Mouse (Mus musculus): ENCODE data around the gene Fibcd1. TPM values are rescaled to one million over a fixed set of nuclear protein-coding genes. Genes with fewer than 3 reads are reported as not detected.

Gene Fibcd1
- polyA plus RNA-seq, 2 experiments = 0.28 to 0.34 TPM

- no peak for ATAC-seq (ENCODE audit: low FRiP score, low read depth)
These were observed 30.6 kb upstream of the Fibcd1 start for GRCm38 (mm10) chr2:31876446-31876845.

GRCm38 (mm10) chr2:31874290-31874855, 28.6 kb upstream of the Fibcd1 start:
- no peak for TF ChIP-seq POLR2A (IDR thresholded peaks at IDR 0.05; ENCODE audit: borderline replicate concordance, extremely low read depth, insufficient read depth, insufficient read length)
- ATAC-seq (ENCODE audit: low FRiP score, low read depth) (no peak), DNase-seq (ENCODE audit: low spot score) (no peak)
- no peak overlapping the region for H3K27ac ChIP-seq (replicated peaks; ENCODE audit: low read depth, low read length)
- H3K4me3 ChIP-seq (replicated peaks; ENCODE audit: low read length) = no peak overlapping the region
- no peak overlapping the region for H3K9ac ChIP-seq (ENCODE audit: low read depth, low read length, severe bottlenecking)
- no peak overlapping the region for H3K4me2 ChIP-seq (replicated peaks; ENCODE audit: low read depth, low read length, severe bottlenecking)
- H3K27me3 ChIP-seq (ENCODE audit: control insufficient read depth, insufficient read depth, low read length) = no peaks in the 10 kb centered on the region; the same call in 1 of the 2 replicates
- H3K36me3 ChIP-seq (ENCODE audit: control insufficient read depth, insufficient read depth, low read length) = no peaks in the 10 kb centered on the region
- no peaks in the 10 kb centered on the region for H3K4me1 ChIP-seq (ENCODE audit: control insufficient read depth, insufficient read depth, low read length)
- WGBS = 77% methylated on average over 26 of the region's 26 CpGs
- H3K9me3 ChIP-seq (ENCODE audit: control insufficient read depth, low read length) = no peaks in the 10 kb centered on the region

More at GRCm38 (mm10) chr2:31876446-31876845, 30.6 kb upstream of the Fibcd1 start:
- H3K9ac ChIP-seq (ENCODE audit: low read depth, low read length, severe bottlenecking) = no peak overlapping the region
- 0 out of 2 replicates have a peak, but pooled peaks cover 4% of the 10 kb centered on the region for H3K4me1 ChIP-seq (ENCODE audit: control insufficient read depth, insufficient read depth, low read length)
- 30% methylated on average over 12 of the region's 12 CpGs for WGBS
- TF ChIP-seq POLR2A (IDR thresholded peaks at IDR 0.05; ENCODE audit: borderline replicate concordance, extremely low read depth, insufficient read depth, insufficient read length) = no peak
- no peak overlapping the region for H3K4me2 ChIP-seq (replicated peaks; ENCODE audit: low read depth, low read length, severe bottlenecking)
- H3K4me3 ChIP-seq (replicated peaks; ENCODE audit: low read length) = no peak overlapping the region
- H3K27me3 ChIP-seq (ENCODE audit: control insufficient read depth, insufficient read depth, low read length) = peaks cover 16% of the 10 kb centered on the region
- no peaks in the 10 kb centered on the region for H3K9me3 ChIP-seq (ENCODE audit: control insufficient read depth, low read length)
- no peak for DNase-seq (ENCODE audit: low spot score)
- no peaks in the 10 kb centered on the region for H3K36me3 ChIP-seq (ENCODE audit: control insufficient read depth, insufficient read depth, low read length)
- no peak overlapping the region for H3K27ac ChIP-seq (replicated peaks; ENCODE audit: low read depth, low read length)

- Histone ChIP-seq H3K9ac (ENCODE audit: low read depth, low read length, severe bottlenecking) (no peak overlapping the region), H3K27me3 (ENCODE audit: control insufficient read depth, insufficient read depth, low read length) (no peaks in the 10 kb centered on the region), H3K9me3 (ENCODE audit: control insufficient read depth, low read length) (no peaks in the 10 kb centered on the region), H3K36me3 (ENCODE audit: control insufficient read depth, insufficient read depth, low read length) (no peaks in the 10 kb centered on the region), H3K4me3 (replicated peaks; ENCODE audit: low read length) (no peak overlapping the region), H3K4me2 (replicated peaks; ENCODE audit: low read depth, low read length, severe bottlenecking) (no peak overlapping the region), H3K4me1 (ENCODE audit: control insufficient read depth, insufficient read depth, low read length) (no peaks in the 10 kb centered on the region), H3K27ac (replicated peaks; ENCODE audit: low read depth, low read length) (no peak overlapping the region)
- DNase-seq (ENCODE audit: low spot score) (no peak), ATAC-seq (ENCODE audit: low FRiP score, low read depth) (no peak)
- 56% methylated on average over 3 of the region's 3 CpGs for WGBS
- TF ChIP-seq POLR2A (IDR thresholded peaks at IDR 0.05; ENCODE audit: borderline replicate concordance, extremely low read depth, insufficient read depth, insufficient read length) = no peak
These were observed 24.9 kb upstream of the Fibcd1 start for GRCm38 (mm10) chr2:31870683-31871082.

GRCm38 (mm10) chr2:31869692-31870091, 23.9 kb upstream of the Fibcd1 start:
- no peak overlapping the region for H3K27ac ChIP-seq (replicated peaks; ENCODE audit: low read depth, low read length)
- H3K9ac ChIP-seq (ENCODE audit: low read depth, low read length, severe bottlenecking) = no peak overlapping the region
- WGBS = 85% methylated on average over 5 of the region's 5 CpGs
- H3K4me1 ChIP-seq (ENCODE audit: control insufficient read depth, insufficient read depth, low read length) = no peaks in the 10 kb centered on the region
- no peak for ATAC-seq (ENCODE audit: low FRiP score, low read depth)
- no peaks in the 10 kb centered on the region for H3K9me3 ChIP-seq (ENCODE audit: control insufficient read depth, low read length)
- no peaks in the 10 kb centered on the region for H3K36me3 ChIP-seq (ENCODE audit: control insufficient read depth, insufficient read depth, low read length)
- TF ChIP-seq POLR2A (IDR thresholded peaks at IDR 0.05; ENCODE audit: borderline replicate concordance, extremely low read depth, insufficient read depth, insufficient read length) = no peak
- no peak overlapping the region for H3K4me3 ChIP-seq (replicated peaks; ENCODE audit: low read length)
- no peak for DNase-seq (ENCODE audit: low spot score)
- no peak overlapping the region for H3K4me2 ChIP-seq (replicated peaks; ENCODE audit: low read depth, low read length, severe bottlenecking)
- no peaks in the 10 kb centered on the region for H3K27me3 ChIP-seq (ENCODE audit: control insufficient read depth, insufficient read depth, low read length)

- TF ChIP-seq POLR2A (IDR thresholded peaks at IDR 0.05; ENCODE audit: borderline replicate concordance, extremely low read depth, insufficient read depth, insufficient read length) = no peak
- H3K27ac ChIP-seq (replicated peaks; ENCODE audit: low read depth, low read length) = no peak overlapping the region
- H3K4me2 ChIP-seq (replicated peaks; ENCODE audit: low read depth, low read length, severe bottlenecking) = no peak overlapping the region
- H3K9ac ChIP-seq (ENCODE audit: low read depth, low read length, severe bottlenecking) = no peak overlapping the region
- DNase-seq (ENCODE audit: low spot score) (no peak), ATAC-seq (ENCODE audit: low FRiP score, low read depth) (no peak)
- H3K36me3 ChIP-seq (ENCODE audit: control insufficient read depth, insufficient read depth, low read length) = no peaks in the 10 kb centered on the region
- H3K4me3 ChIP-seq (replicated peaks; ENCODE audit: low read length) = no peak overlapping the region
- no peaks in the 10 kb centered on the region for H3K27me3 ChIP-seq (ENCODE audit: control insufficient read depth, insufficient read depth, low read length)
- 65% methylated on average over 10 of the region's 10 CpGs for WGBS
- no peaks in the 10 kb centered on the region for H3K9me3 ChIP-seq (ENCODE audit: control insufficient read depth, low read length)
- H3K4me1 ChIP-seq (ENCODE audit: control insufficient read depth, insufficient read depth, low read length) = no peaks in the 10 kb centered on the region
These were observed 22.8 kb upstream of the Fibcd1 start for GRCm38 (mm10) chr2:31868538-31869164.
